Comparison of ENCODE assay signal across 8 mouse cellular contexts in the genomic region with DNA sequence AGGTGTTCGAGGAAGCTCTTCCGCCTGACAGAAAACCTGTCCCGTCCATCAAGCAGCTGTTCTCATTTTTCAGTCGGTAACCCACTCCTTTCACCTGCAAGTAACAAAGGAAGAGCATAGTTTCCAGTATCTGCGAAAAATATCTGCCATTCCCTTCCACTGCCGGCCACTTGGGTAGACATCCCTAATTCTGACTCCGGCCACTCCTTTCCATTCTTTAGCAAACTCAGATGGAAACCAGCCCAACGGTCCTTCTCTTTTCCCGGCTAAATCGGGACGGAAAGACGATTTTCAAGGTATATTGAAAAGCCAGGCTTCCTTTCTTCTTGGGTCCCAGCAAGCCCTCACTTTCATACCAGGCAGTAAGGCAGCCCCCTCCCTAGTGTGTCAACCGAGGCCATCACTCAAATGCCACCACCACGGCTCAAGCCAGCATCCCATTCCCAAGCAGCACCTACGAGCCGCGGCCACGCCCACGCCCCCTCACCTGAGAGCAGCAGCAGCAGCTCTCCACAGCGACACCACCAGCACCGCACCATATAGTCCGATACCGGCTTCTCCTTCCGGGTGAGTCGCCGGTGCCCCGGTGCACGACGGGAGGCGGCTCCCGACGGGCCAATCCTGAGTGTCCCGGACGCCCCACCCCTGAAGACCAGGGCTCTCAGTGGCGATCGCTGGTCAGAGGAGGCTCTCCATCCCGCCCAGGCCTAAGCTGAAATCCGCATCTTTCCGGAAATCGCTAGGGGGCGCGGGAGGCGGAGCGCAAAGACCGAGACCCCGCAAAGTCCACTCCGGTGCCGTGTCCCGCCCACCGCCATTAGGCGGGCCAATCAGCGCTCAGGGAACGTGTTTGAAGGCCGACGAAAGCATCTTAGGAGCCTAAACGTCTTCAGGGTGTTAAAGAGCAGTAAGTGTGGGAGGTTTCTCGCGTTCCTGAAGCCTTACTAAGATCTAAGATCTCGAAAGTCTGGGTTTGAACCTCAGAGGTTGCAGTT. TPM values are rescaled to one million over a fixed set of nuclear protein-coding genes. Genes with fewer than 3 reads are reported as not detected.
DNase-seq lines count a peak whose midpoint lies in the region; ATAC-seq lines count a peak whose summit lies in the region.

A gene (minus strand): TSS at position 592 of the 995 bp plus-strand sequence.

- peak; percentile 99 for ATAC-seq in heart, embryonic 13.5 days (ENCODE audit: extremely low read depth, insufficient number of reproducible peaks, low FRiP score, low TSS enrichment)
- ATAC-seq in liver, embryonic 12.5 days: peak; percentile 99
- peak; percentile 99 for ATAC-seq in stomach, embryonic 15.5 days (ENCODE audit: insufficient read depth, low FRiP score, low read depth)

- peaks cover 4% of the 10 kb centered on the region; the same call in 1 of the 2 replicates for H3K4me1 ChIP-seq in brown adipose tissue, adult 24 weeks (ENCODE audit: control insufficient read depth, insufficient read depth, insufficient read length, low read length)
- peaks cover 9% of the 10 kb centered on the region for H3K4me1 ChIP-seq in heart, embryonic 13.5 days
- peaks cover 17% of the 10 kb centered on the region for H3K4me1 ChIP-seq in liver, embryonic 12.5 days
- peaks cover 9% of the 10 kb centered on the region for H3K4me1 ChIP-seq in stomach, embryonic 15.5 days

- peak; percentile 96 for DNase-seq in CD4-positive, CD25-positive, alpha-beta regulatory T cell, adult 2 months (ENCODE audit: low read depth, low spot score)
- peak; percentile 83 for DNase-seq in fat pad, adult 2 months (ENCODE audit: extremely low read depth, low read depth, low spot score)
- peak; percentile 100 for DNase-seq in kidney, postnatal 10 days
- DNase-seq in natural killer cell, adult 2 months (ENCODE audit: low spot score in 2 of 2): peak; percentile 99 to 100

- no peaks in the 10 kb centered on the region for H3K27me3 ChIP-seq in heart, embryonic 13.5 days (replicated peaks)
- H3K27me3 ChIP-seq in liver, embryonic 12.5 days (replicated peaks): no peaks in the 10 kb centered on the region
- no peaks in the 10 kb centered on the region for H3K27me3 ChIP-seq in stomach, embryonic 15.5 days (replicated peaks)

- no peaks in the 10 kb centered on the region for H3K9me3 ChIP-seq in heart, embryonic 13.5 days
- no peaks in the 10 kb centered on the region for H3K9me3 ChIP-seq in liver, embryonic 12.5 days (replicated peaks)
- no peaks in the 10 kb centered on the region for H3K9me3 ChIP-seq in stomach, embryonic 15.5 days

- peak within 1 kb of the TSS; percentile 93 for H3K27ac ChIP-seq in brown adipose tissue, adult 24 weeks (replicated peaks; ENCODE audit: low read depth, low read length)
- H3K27ac ChIP-seq in heart, embryonic 13.5 days (replicated peaks): peak within 1 kb of the TSS; percentile 70
- H3K27ac ChIP-seq in liver, embryonic 12.5 days: peak within 1 kb of the TSS; percentile 87
- H3K27ac ChIP-seq in stomach, embryonic 15.5 days: peak within 1 kb of the TSS; percentile 70

- peak within 1 kb of the TSS; percentile 84 for H3K9ac ChIP-seq in heart, embryonic 13.5 days
- H3K9ac ChIP-seq in liver, embryonic 12.5 days: peak within 1 kb of the TSS; percentile 79
- peak within 1 kb of the TSS; percentile 53 for H3K9ac ChIP-seq in stomach, embryonic 15.5 days

- peaks cover 14% of the 10 kb centered on the region for H3K36me3 ChIP-seq in heart, embryonic 13.5 days
- H3K36me3 ChIP-seq in liver, embryonic 12.5 days: peaks cover 15% of the 10 kb centered on the region
- no peaks in the 10 kb centered on the region for H3K36me3 ChIP-seq in stomach, embryonic 15.5 days

- H3K4me2 ChIP-seq in heart, embryonic 13.5 days: peak within 1 kb of the TSS; percentile 92
- H3K4me2 ChIP-seq in liver, embryonic 12.5 days: peak within 1 kb of the TSS; percentile 90
- H3K4me2 ChIP-seq in stomach, embryonic 15.5 days: peak within 1 kb of the TSS; percentile 85

- 1% methylated on average over 59 of the region's 59 CpGs for WGBS in heart, embryonic 13.5 days
- WGBS in liver, embryonic 12.5 days (ENCODE audit: insufficient replicate concordance): 1% methylated on average over 59 of the region's 59 CpGs
- WGBS in stomach, embryonic 15.5 days: 2% methylated on average over 59 of the region's 59 CpGs

- peak within 1 kb of the TSS; percentile 88 for H3K4me3 ChIP-seq in brown adipose tissue, adult 24 weeks (ENCODE audit: insufficient read depth, low read depth, low read length)
- H3K4me3 ChIP-seq in heart, embryonic 13.5 days: peak within 1 kb of the TSS; percentile 88
- peak within 1 kb of the TSS; percentile 80 for H3K4me3 ChIP-seq in liver, embryonic 12.5 days
- peak within 1 kb of the TSS; percentile 79 for H3K4me3 ChIP-seq in stomach, embryonic 15.5 days (replicated peaks)

RNA-seq across cellular contexts. Expression of the gene that starts here (rescaled TPM):
- 4.0 and 7.6 TPM in 2 replicates for polyA plus RNA-seq in brown adipose tissue, adult 24 weeks (2012; ENCODE audit: insufficient read depth, insufficient read length, missing spikeins)
- polyA plus RNA-seq in heart, embryonic 13.5 days (2015; fragmentation: Nextera tagmentation; extraction: Ambion mirVana): 10.7 and 11.8 TPM in 2 replicates
- polyA plus RNA-seq in liver, embryonic 12.5 days (2016; fragmentation: Nextera tagmentation; extraction: Ambion mirVana): 14.3 and 14.4 TPM in 2 replicates
- 16.5 and 17.4 TPM in 2 replicates for polyA plus RNA-seq in stomach, embryonic 15.5 days (2015; fragmentation: Nextera tagmentation; extraction: Ambion mirVana)

Comparison
In these comparisons a context has a peak if more than half of its experiments do, and no peak if none do; other contexts are left out.
1. Peak in every context shown above with its lines: DNase-seq, ATAC-seq, H3K4me3 ChIP-seq and H3K27ac ChIP-seq.